Mouse (Mus musculus) lung, postnatal 0 days (tissue): ENCODE measurements around the gene Ankrd55.

ENCODE experiments used
- CTCF ChIP-seq: IDR thresholded peaks from 2 replicates; pipeline ENCODE4 v1.5.1; 2016; ENCODE audit warnings: antibody characterized with exemption, mild to moderate bottlenecking
- EP300 ChIP-seq: IDR thresholded peaks from 2 replicates; pipeline ENCODE4 v1.6.1; 2016; ENCODE audit warnings: antibody characterized with exemption, mild to moderate bottlenecking, control low read depth

GRCm38 (mm10) chr13:112363746-112364145, 75.5 kb downstream of the Ankrd55 start:
- no peak for TF ChIP-seq CTCF
- TF ChIP-seq EP300 = no peak
